Mouse (Mus musculus): ENCODE data around the gene Hus1. TPM values are rescaled to one million over a fixed set of nuclear protein-coding genes. Genes with fewer than 3 reads are reported as not detected.

Gene Hus1
- 25.6 and 25.8 TPM in 2 replicates for polyA plus RNA-seq (2014; fragmentation: Nextera tagmentation; extraction: Ambion mirVana)

- ATAC-seq (ENCODE audit: insufficient read depth): peak; percentile 98
- Histone ChIP-seq H3K4me2 (peak within 1 kb of the TSS; percentile 85), H3K4me3 (ENCODE audit: low read depth, low read length) (peak within 1 kb of the TSS; percentile 73), H3K9me3 (ENCODE audit: low read depth, low read length) (no peaks in the 10 kb centered on the region), H3K27ac (ENCODE audit: low read depth) (peak within 1 kb of the TSS; percentile 97), H3K4me1 (ENCODE audit: insufficient read depth) (0 out of 2 replicates have a peak, but pooled peaks cover 3% of the 10 kb centered on the region), H3K27me3 (ENCODE audit: insufficient read depth, low read length) (no peaks in the 10 kb centered on the region), H3K9ac (peak within 1 kb of the TSS; percentile 91), H3K36me3 (ENCODE audit: insufficient read depth) (peaks cover 27% of the 10 kb centered on the region)
- peak; percentile 94 for DNase-seq
- under 1% methylated on average over 43 of the region's 43 CpGs for WGBS
- TF ChIP-seq CTCF (IDR thresholded peaks at IDR 0.05; ENCODE audit: low read depth): no peak
Observed at GRCm38 (mm10) chr11:9010853-9011339, at the start of gene Hus1. Gene Hus1, minus strand, starts transcription at chr11:9011191.

- Histone ChIP-seq H3K4me1 (ENCODE audit: insufficient read depth) (no peaks in the 10 kb centered on the region), H3K9ac (no peak overlapping the region), H3K27ac (ENCODE audit: low read depth) (no peak overlapping the region), H3K36me3 (ENCODE audit: insufficient read depth) (no peaks in the 10 kb centered on the region), H3K9me3 (ENCODE audit: low read depth, low read length) (no peaks in the 10 kb centered on the region), H3K27me3 (ENCODE audit: insufficient read depth, low read length) (no peaks in the 10 kb centered on the region), H3K4me2 (no peak overlapping the region), H3K4me3 (ENCODE audit: low read depth, low read length) (no peak overlapping the region)
- 38% methylated on average over 5 of the region's 5 CpGs for WGBS
- DNase-seq (no peak), ATAC-seq (ENCODE audit: insufficient read depth) (no peak)
- TF ChIP-seq CTCF (IDR thresholded peaks at IDR 0.05; ENCODE audit: low read depth): no peak
Observed at GRCm38 (mm10) chr11:9060484-9060883, 49.5 kb upstream of the Hus1 start.

GRCm38 (mm10) chr11:9060029-9060428, 49.0 kb upstream of the Hus1 start:
- Histone ChIP-seq H3K27me3 (ENCODE audit: insufficient read depth, low read length) (no peaks in the 10 kb centered on the region), H3K4me2 (no peak overlapping the region), H3K4me3 (ENCODE audit: low read depth, low read length) (no peak overlapping the region), H3K36me3 (ENCODE audit: insufficient read depth) (no peaks in the 10 kb centered on the region), H3K4me1 (ENCODE audit: insufficient read depth) (no peaks in the 10 kb centered on the region), H3K9me3 (ENCODE audit: low read depth, low read length) (no peaks in the 10 kb centered on the region), H3K9ac (no peak overlapping the region), H3K27ac (ENCODE audit: low read depth) (no peak overlapping the region)
- no peak for TF ChIP-seq CTCF (IDR thresholded peaks at IDR 0.05; ENCODE audit: low read depth)
- DNase-seq (no peak), ATAC-seq (ENCODE audit: insufficient read depth) (no peak)
- WGBS: 66% methylated on average over 1 of the region's 1 CpGs

GRCm38 (mm10) chr11:9057711-9058110, 46.7 kb upstream of the Hus1 start:
- Histone ChIP-seq H3K9ac (no peak overlapping the region), H3K4me3 (ENCODE audit: low read depth, low read length) (no peak overlapping the region), H3K4me2 (no peak overlapping the region), H3K27ac (ENCODE audit: low read depth) (no peak overlapping the region), H3K9me3 (ENCODE audit: low read depth, low read length) (no peaks in the 10 kb centered on the region), H3K27me3 (ENCODE audit: insufficient read depth, low read length) (no peaks in the 10 kb centered on the region), H3K4me1 (ENCODE audit: insufficient read depth) (no peaks in the 10 kb centered on the region), H3K36me3 (ENCODE audit: insufficient read depth) (no peaks in the 10 kb centered on the region)
- no peak for TF ChIP-seq CTCF (IDR thresholded peaks at IDR 0.05; ENCODE audit: low read depth)
- DNase-seq: no peak
- 76% methylated on average over 4 of the region's 4 CpGs for WGBS
- no peak for ATAC-seq (ENCODE audit: insufficient read depth)

GRCm38 (mm10) chr11:9056937-9057336, 45.9 kb upstream of the Hus1 start:
- Histone ChIP-seq H3K36me3 (ENCODE audit: insufficient read depth) (no peaks in the 10 kb centered on the region), H3K4me1 (ENCODE audit: insufficient read depth) (no peaks in the 10 kb centered on the region), H3K4me2 (no peak overlapping the region), H3K4me3 (ENCODE audit: low read depth, low read length) (no peak overlapping the region), H3K9me3 (ENCODE audit: low read depth, low read length) (no peaks in the 10 kb centered on the region), H3K27me3 (ENCODE audit: insufficient read depth, low read length) (no peaks in the 10 kb centered on the region), H3K9ac (no peak overlapping the region), H3K27ac (ENCODE audit: low read depth) (no peak overlapping the region)
- no peak for DNase-seq
- no peak for ATAC-seq (ENCODE audit: insufficient read depth)
- TF ChIP-seq CTCF (IDR thresholded peaks at IDR 0.05; ENCODE audit: low read depth): no peak
- WGBS: 75% methylated on average over 2 of the region's 2 CpGs

GRCm38 (mm10) chr11:9051895-9052294, 40.9 kb upstream of the Hus1 start:
- ATAC-seq (ENCODE audit: insufficient read depth): no peak

GRCm38 (mm10) chr11:9050241-9050640, 39.2 kb upstream of the Hus1 start:
- Histone ChIP-seq H3K4me1 (ENCODE audit: insufficient read depth) (no peaks in the 10 kb centered on the region), H3K27me3 (ENCODE audit: insufficient read depth, low read length) (peaks cover 7% of the 10 kb centered on the region; the same call in 1 of the 2 replicates), H3K27ac (ENCODE audit: low read depth) (no peak overlapping the region), H3K4me3 (ENCODE audit: low read depth, low read length) (no peak overlapping the region), H3K36me3 (ENCODE audit: insufficient read depth) (no peaks in the 10 kb centered on the region), H3K9me3 (ENCODE audit: low read depth, low read length) (no peaks in the 10 kb centered on the region), H3K9ac (no peak overlapping the region), H3K4me2 (no peak overlapping the region)
- TF ChIP-seq CTCF (IDR thresholded peaks at IDR 0.05; ENCODE audit: low read depth): no peak
- WGBS: 74% methylated on average over 4 of the region's 4 CpGs
- DNase-seq (no peak), ATAC-seq (ENCODE audit: insufficient read depth) (no peak)

More at GRCm38 (mm10) chr11:9051895-9052294, 40.9 kb upstream of the Hus1 start:
- Histone ChIP-seq H3K9ac (no peak overlapping the region), H3K4me2 (no peak overlapping the region), H3K9me3 (ENCODE audit: low read depth, low read length) (no peaks in the 10 kb centered on the region), H3K36me3 (ENCODE audit: insufficient read depth) (no peaks in the 10 kb centered on the region), H3K27me3 (ENCODE audit: insufficient read depth, low read length) (peaks cover 7% of the 10 kb centered on the region; the same call in 1 of the 2 replicates), H3K4me1 (ENCODE audit: insufficient read depth) (no peaks in the 10 kb centered on the region), H3K27ac (ENCODE audit: low read depth) (no peak overlapping the region), H3K4me3 (ENCODE audit: low read depth, low read length) (no peak overlapping the region)
- WGBS: 60% methylated on average over 2 of the region's 2 CpGs
- no peak for DNase-seq
- no peak for TF ChIP-seq CTCF (IDR thresholded peaks at IDR 0.05; ENCODE audit: low read depth)

Measured in lung, embryonic 14.5 days (tissue).